Mouse (Mus musculus) midbrain, embryonic 12.5 days (tissue): ENCODE measurements around the gene Psmd8. TPM values are rescaled to one million over a fixed set of nuclear protein-coding genes. Genes with fewer than 3 reads are reported as not detected.
"Not testable (repeated sequence)": the region's sequence is repeated elsewhere in the genome, so short reads cannot be mapped to it uniquely, and the experiment has no call there.

Source experiments
- ATAC-seq: fragments of 200-750 bp; cut with Nextera tagmentation; 2 replicates; pipeline ENCODE4 v1.8.0; 2017; ENCODE audit warnings: low read depth, moderate TSS enrichment, moderate library complexity; ENCODE audit not compliant: low FRiP score
- H3K27ac ChIP-seq: fragments of 300-500 bp; sonication (generic); replicated peaks from 2 replicates; pipeline ENCODE4 v1.5.1; 2016; ENCODE audit warnings: mild to moderate bottlenecking
- H3K27me3 ChIP-seq: fragments of 300-500 bp; sonication (generic); 2 replicates; pipeline ENCODE4 v1.6.1; 2016; ENCODE audit warnings: mild to moderate bottlenecking
- H3K36me3 ChIP-seq: fragments of 300-500 bp; sonication (generic); 2 replicates; pipeline ENCODE4 v1.6.1; 2016
- H3K4me1 ChIP-seq: fragments of 300-500 bp; sonication (generic); 2 replicates; pipeline ENCODE4 v1.6.1; 2016
- H3K4me2 ChIP-seq: fragments of 300-500 bp; sonication (generic); replicated peaks from 2 replicates; pipeline ENCODE4 v1.6.1; 2016; ENCODE audit warnings: mild to moderate bottlenecking, moderate library complexity
- H3K4me3 ChIP-seq: fragments of 300-500 bp; sonication (generic); 2 replicates; pipeline ENCODE4 v1.5.1; 2016; ENCODE audit warnings: mild to moderate bottlenecking
- H3K9ac ChIP-seq: fragments of 300-500 bp; sonication (generic); replicated peaks from 2 replicates; pipeline ENCODE4 v1.6.1; 2016; ENCODE audit warnings: mild to moderate bottlenecking, moderate library complexity
- H3K9me3 ChIP-seq: fragments of 300-500 bp; sonication (generic); 2 replicates; pipeline ENCODE4 v1.6.1; 2016; ENCODE audit warnings: mild to moderate bottlenecking
- WGBS: fragments of 180-500 bp; shearing (Covaris S2); methylation state at CpG from one replicate; pipeline ENCODE4 v1.1.7; 2016; 5-methylcytosine and 5-hydroxymethylcytosine counted together
- polyA plus RNA-seq: library from polyadenylated mRNA; unstranded; fragments of >200 nt; fragmentation: Nextera tagmentation; extraction: Ambion mirVana; gene quantifications from 2 replicates; pipeline ENCODE4 v1.2.1, GENCODE M21; 2016

The Psmd8 gene
- polyA plus RNA-seq, 1 experiment from 2014 or later: 305 TPM

- Histone ChIP-seq H3K27ac (no peak overlapping the region), H3K4me3 (no peak overlapping the region)
- WGBS: 88% methylated on average over 6 of the region's 6 CpGs
Observed at GRCm38 (mm10) chr7:29202577-29202976, 22.1 kb upstream of the Psmd8 start.

GRCm38 (mm10) chr7:29194230-29194629 is 13.7 kb upstream of the Psmd8 start:
- H3K9ac ChIP-seq, H3K36me3 ChIP-seq, H3K4me2 ChIP-seq, H3K4me1 ChIP-seq, H3K4me3 ChIP-seq, H3K9me3 ChIP-seq, ATAC-seq, H3K27me3 ChIP-seq, H3K27ac ChIP-seq: not testable (repeated sequence)
- 82% methylated on average over 1 of the region's 1 CpGs for WGBS

More at GRCm38 (mm10) chr7:29202577-29202976, 22.1 kb upstream of the Psmd8 start:
- ATAC-seq: no peak
- H3K4me1 ChIP-seq: no peaks in the 10 kb centered on the region
- no peaks in the 10 kb centered on the region for H3K27me3 ChIP-seq
- H3K4me2 ChIP-seq: no peak overlapping the region
- H3K9ac ChIP-seq: no peak overlapping the region
- H3K9me3 ChIP-seq: no peaks in the 10 kb centered on the region
- H3K36me3 ChIP-seq: no peaks in the 10 kb centered on the region

DNA sequence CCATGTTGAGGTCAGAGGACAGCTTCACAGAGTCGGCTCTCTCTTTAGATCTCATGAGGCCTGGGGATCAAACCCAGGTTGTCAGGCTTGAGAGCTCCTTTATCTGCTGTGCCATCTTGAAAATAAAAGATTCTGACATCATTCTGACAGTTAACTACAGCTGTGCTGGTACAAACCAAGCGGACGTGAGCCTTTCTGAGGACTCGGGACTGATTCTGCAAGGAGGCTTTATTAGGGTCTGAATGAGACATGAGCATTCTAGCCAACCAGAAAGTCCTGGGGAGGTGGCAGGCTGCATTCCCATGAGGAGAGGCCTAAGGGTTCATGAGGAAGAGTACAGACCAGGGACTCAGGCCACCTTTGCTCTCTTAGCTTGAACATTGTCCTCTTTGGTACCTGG is 822 bp upstream of the Psmd8 start:
- H3K27me3 ChIP-seq, ATAC-seq, H3K9ac ChIP-seq, H3K36me3 ChIP-seq, H3K27ac ChIP-seq, H3K9me3 ChIP-seq: not testable (repeated sequence)
- 86% methylated on average over 4 of the region's 4 CpGs for WGBS
- Histone ChIP-seq H3K4me1 (peaks cover 17% of the 10 kb centered on the region), H3K4me3 (0 out of 2 replicates have a peak overlapping the region, but pooled peaks have one; percentile 69), H3K4me2 (peak overlapping the region; percentile 85; the same call in 1 of the 2 replicates)

- no peak overlapping the region for H3K9ac ChIP-seq
- H3K9me3 ChIP-seq: no peaks in the 10 kb centered on the region
- peaks cover 12% of the 10 kb centered on the region for H3K36me3 ChIP-seq
- H3K27ac ChIP-seq: peak overlapping the region; percentile 66
- H3K4me1 ChIP-seq: peaks cover 17% of the 10 kb centered on the region
- peak overlapping the region; percentile 85 for H3K4me2 ChIP-seq
- WGBS: 42% methylated on average over 5 of the region's 5 CpGs
- peak overlapping the region; percentile 69 for H3K4me3 ChIP-seq
- ATAC-seq: no peak; the same call in 1 of the 2 replicates
- H3K27me3 ChIP-seq: no peaks in the 10 kb centered on the region
Observed at GRCm38 (mm10) chr7:29180854-29181236, 344 bp upstream of the Psmd8 start.

GRCm38 (mm10) chr7:29179323-29179722 is 1.2 kb downstream of the Psmd8 start:
- 54% methylated on average over 7 of the region's 7 CpGs for WGBS
- no peak for ATAC-seq

DNA sequence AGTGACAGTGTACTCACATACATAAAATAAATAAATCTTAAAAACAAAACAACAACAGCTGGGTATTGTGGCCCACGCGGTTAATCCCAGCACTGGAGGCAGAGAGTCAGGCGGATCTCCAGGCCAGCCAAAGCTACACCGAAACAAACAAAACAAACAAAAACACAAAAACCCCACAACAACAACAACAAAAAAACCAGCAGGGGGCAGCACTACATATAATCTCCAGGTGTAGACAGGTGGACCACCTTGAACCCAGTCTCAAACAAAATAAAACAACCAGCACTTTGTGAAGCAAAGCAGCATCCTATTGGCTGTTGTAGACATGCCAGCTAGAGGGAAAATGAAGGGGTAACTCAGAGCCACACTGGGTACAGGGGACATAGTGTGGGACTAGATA is 2.4 kb downstream of the Psmd8 start:
- peaks cover 22% of the 10 kb centered on the region for H3K27me3 ChIP-seq
- H3K4me3 ChIP-seq: 0 out of 2 replicates have a peak overlapping the region, but pooled peaks have one; percentile 0
- no peak overlapping the region for H3K9ac ChIP-seq
- H3K27ac ChIP-seq: no peak overlapping the region
- no peak for ATAC-seq
- peaks cover 38% of the 10 kb centered on the region for H3K36me3 ChIP-seq
- peaks cover 17% of the 10 kb centered on the region for H3K4me1 ChIP-seq
- 93% methylated on average over 4 of the region's 4 CpGs for WGBS
- 0 out of 2 replicates have a peak overlapping the region, but pooled peaks have one; percentile 85 for H3K4me2 ChIP-seq
- H3K9me3 ChIP-seq: no peaks in the 10 kb centered on the region

More at GRCm38 (mm10) chr7:29179323-29179722, 1.2 kb downstream of the Psmd8 start:
- Histone ChIP-seq H3K4me1 (peaks cover 17% of the 10 kb centered on the region), H3K9ac (peak overlapping the region; percentile 79), H3K4me3 (peak overlapping the region; percentile 69), H3K36me3 (peaks cover 27% of the 10 kb centered on the region), H3K4me2 (peak overlapping the region; percentile 85), H3K27ac (no peak overlapping the region), H3K9me3 (no peaks in the 10 kb centered on the region), H3K27me3 (peaks cover 10% of the 10 kb centered on the region)

DNA sequence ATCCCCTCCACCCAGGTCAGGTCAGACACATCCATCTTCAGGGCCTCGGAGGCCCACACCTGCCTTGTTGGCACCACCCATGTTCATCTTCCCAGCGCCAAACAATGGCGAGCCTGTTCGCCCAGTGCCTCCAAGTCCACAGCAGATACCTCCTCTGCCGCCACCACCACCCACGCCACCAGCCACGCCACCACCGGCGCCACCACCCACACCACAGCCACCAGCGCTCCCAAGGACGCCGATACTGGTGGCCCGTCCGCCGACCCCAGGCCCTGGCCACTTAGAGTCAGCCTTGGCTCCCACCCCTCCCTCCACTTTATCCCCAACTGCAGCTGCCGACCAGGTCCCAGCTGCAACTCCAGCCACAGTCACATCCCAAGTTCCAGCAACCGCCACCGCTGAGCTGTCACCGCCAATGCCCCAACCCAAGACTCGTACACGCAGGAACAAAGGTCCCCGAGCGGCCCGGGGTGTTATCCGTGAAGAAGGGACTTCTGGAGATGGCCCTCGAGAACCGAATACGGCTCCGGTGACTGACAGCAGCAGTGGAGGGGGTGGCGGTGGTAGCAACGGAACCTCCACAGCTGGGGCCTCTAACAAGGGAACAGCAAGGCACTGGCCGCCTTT is 8.0 kb downstream of the Psmd8 start:
- Histone ChIP-seq H3K4me2 (no peak overlapping the region; the same call in 1 of the 2 replicates), H3K9ac (0 out of 2 replicates have a peak overlapping the region, but pooled peaks have one; percentile 46), H3K27me3 (peaks cover 63% of the 10 kb centered on the region), H3K4me3 (no peak overlapping the region), H3K36me3 (peaks cover 38% of the 10 kb centered on the region), H3K9me3 (no peaks in the 10 kb centered on the region), H3K4me1 (peaks cover 50% of the 10 kb centered on the region), H3K27ac (no peak overlapping the region)
- 29% methylated on average over 32 of the region's 32 CpGs for WGBS
- ATAC-seq: no peak

DNA sequence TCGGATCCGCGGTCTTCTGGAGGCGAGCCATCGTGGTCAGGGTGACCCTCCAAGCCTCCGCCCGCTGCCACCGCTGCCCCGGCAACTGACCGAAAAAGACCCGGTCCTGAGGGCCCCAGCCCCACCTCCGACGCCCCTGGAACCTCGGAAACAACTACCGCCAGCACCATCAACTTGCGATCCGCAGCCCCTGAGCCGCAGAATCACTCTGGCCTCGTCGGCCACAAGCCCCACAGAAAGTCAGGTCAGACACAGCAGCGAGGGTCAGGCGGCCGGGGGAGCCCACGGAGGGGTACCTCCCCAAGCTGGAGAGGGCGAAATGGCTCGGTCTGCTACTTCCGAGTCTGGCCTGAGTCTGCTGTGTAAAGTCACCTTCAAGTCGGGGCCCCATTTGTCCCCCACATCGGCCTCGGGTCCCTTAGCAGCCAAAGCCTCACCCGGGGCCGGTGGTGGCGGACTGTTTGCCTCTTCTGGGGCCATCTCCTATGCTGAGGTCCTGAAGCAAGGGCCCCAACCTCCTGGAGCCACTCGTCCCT is 8.9 kb downstream of the Psmd8 start:
- Histone ChIP-seq H3K27me3 (peaks cover 69% of the 10 kb centered on the region), H3K4me2 (peak overlapping the region; percentile 77), H3K9ac (peak overlapping the region; percentile 46; the same call in 1 of the 2 replicates), H3K4me1 (peaks cover 50% of the 10 kb centered on the region), H3K27ac (no peak overlapping the region), H3K4me3 (peak overlapping the region; percentile 72), H3K36me3 (peaks cover 34% of the 10 kb centered on the region), H3K9me3 (no peaks in the 10 kb centered on the region)
- 6% methylated on average over 34 of the region's 34 CpGs for WGBS
- no peak for ATAC-seq

- WGBS: 2% methylated on average over 41 of the region's 43 CpGs
- ATAC-seq: no peak
- Histone ChIP-seq H3K27me3 (peaks cover 73% of the 10 kb centered on the region), H3K27ac (no peak overlapping the region), H3K4me1 (peaks cover 50% of the 10 kb centered on the region), H3K9me3 (no peaks in the 10 kb centered on the region), H3K9ac (peak overlapping the region; percentile 46; the same call in 1 of the 2 replicates), H3K4me2 (peak overlapping the region; percentile 77), H3K36me3 (peaks cover 27% of the 10 kb centered on the region), H3K4me3 (peak overlapping the region; percentile 72)
Observed at GRCm38 (mm10) chr7:29170755-29171561, 9.5 kb downstream of the Psmd8 start.

- Histone ChIP-seq H3K27me3 (peaks cover 73% of the 10 kb centered on the region), H3K4me2 (peak within 1 kb of the TSS; percentile 77), H3K27ac (peak within 1 kb of the TSS; percentile 83), H3K9ac (peak within 1 kb of the TSS; percentile 75), H3K9me3 (no peaks in the 10 kb centered on the region), H3K36me3 (peaks cover 20% of the 10 kb centered on the region), H3K4me1 (peaks cover 50% of the 10 kb centered on the region), H3K4me3 (peak within 1 kb of the TSS; percentile 72)
- ATAC-seq: peak; percentile 24; the same call in 1 of the 2 replicates
- WGBS: under 1% methylated on average over 30 of the region's 30 CpGs
Observed at GRCm38 (mm10) chr7:29170066-29170754, 10.3 kb downstream of the Psmd8 start, which contains the start of the genes Ggn and Spred3. Gene Ggn (plus strand): TSS chr7:29170210. Gene Spred3 (minus strand): TSS chr7:29170411.

- peaks cover 12% of the 10 kb centered on the region for H3K36me3 ChIP-seq
- WGBS: under 1% methylated on average over 25 of the region's 39 CpGs
- peaks cover 65% of the 10 kb centered on the region for H3K27me3 ChIP-seq
- peak overlapping the region; percentile 77 for H3K4me2 ChIP-seq
- peak overlapping the region; percentile 75 for H3K9ac ChIP-seq
- peak; percentile 76 for ATAC-seq
- no peaks in the 10 kb centered on the region for H3K9me3 ChIP-seq
- peak overlapping the region; percentile 72 for H3K4me3 ChIP-seq
- peak overlapping the region; percentile 83 for H3K27ac ChIP-seq
- H3K4me1 ChIP-seq: peaks cover 50% of the 10 kb centered on the region
Observed at GRCm38 (mm10) chr7:29169231-29170065, 11.1 kb downstream of the Psmd8 start.
